Mouse (Mus musculus) embryonic fibroblast, embryonic 13.5 days (primary cell): Measurements from ENCODE around the gene Bub3. TPM values are rescaled to one million over a fixed set of nuclear protein-coding genes. Genes with fewer than 3 reads are reported as not detected.

Experiments
- H3K27ac ChIP-seq: 2 replicates; pipeline ENCODE4 v1.5.1; 2012; ENCODE audit warnings: low read length, control low read depth, inconsistent platforms; ENCODE audit not compliant: insufficient read depth
- H3K4me1 ChIP-seq: 2 replicates; pipeline ENCODE4 v1.6.1; 2011; ENCODE audit warnings: low read length; ENCODE audit not compliant: control insufficient read depth, insufficient read depth
- H3K4me3 ChIP-seq: 2 replicates; pipeline ENCODE4 v1.5.1; 2011; ENCODE audit warnings: mild to moderate bottlenecking, control low read depth, low read length; ENCODE audit not compliant: insufficient read depth
- CTCF ChIP-seq: IDR thresholded peaks from 2 replicates; pipeline ENCODE4 v1.5.1; 2011; ENCODE audit warnings: mild to moderate bottlenecking, control low read depth, low read length, moderate library complexity, borderline replicate concordance; ENCODE audit not compliant: insufficient read depth
- POLR2A ChIP-seq: IDR thresholded peaks from 2 replicates; pipeline ENCODE4 v1.6.1; 2011; ENCODE audit warnings: low read depth, mild to moderate bottlenecking, control low read depth, low read length, moderate library complexity
- polyA plus RNA-seq: library from polyadenylated mRNA; stranded (reverse); fragments of >200 nt; gene quantifications from 2 replicates; pipeline ENCODE4 v1.2.4, GENCODE M21; 2011; ENCODE audit warnings: low read depth; ENCODE audit not compliant: missing spikeins, insufficient read length

Gene Bub3
- polyA plus RNA-seq, 1 experiment = 99.4 TPM

DNA sequence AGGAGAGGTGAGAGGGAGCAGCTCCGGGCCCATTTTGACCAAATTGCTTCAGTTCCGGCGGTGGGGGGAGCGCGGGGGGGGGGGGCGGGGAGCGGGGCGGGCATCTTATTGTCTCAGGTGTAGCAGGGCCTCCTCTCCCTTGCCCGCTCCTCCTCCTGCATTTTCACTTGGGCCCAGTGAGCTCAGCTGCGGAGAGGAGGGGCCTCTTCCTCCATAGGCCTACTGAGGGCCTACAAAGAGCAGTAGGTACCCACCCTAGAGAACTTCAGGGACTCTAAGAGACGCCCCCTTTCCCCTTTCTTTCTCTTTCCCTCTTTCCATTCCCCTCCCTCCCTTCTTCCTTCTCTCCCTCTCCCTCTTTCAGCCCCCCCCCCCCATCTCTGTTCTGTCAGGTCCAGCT, 43.2 kb downstream of the Bub3 start:
- no peak overlapping the region for H3K4me3 ChIP-seq
- TF ChIP-seq CTCF (no peak), POLR2A (no peak)
- H3K27ac ChIP-seq = no peak overlapping the region
- H3K4me1 ChIP-seq = no peaks in the 10 kb centered on the region

DNA sequence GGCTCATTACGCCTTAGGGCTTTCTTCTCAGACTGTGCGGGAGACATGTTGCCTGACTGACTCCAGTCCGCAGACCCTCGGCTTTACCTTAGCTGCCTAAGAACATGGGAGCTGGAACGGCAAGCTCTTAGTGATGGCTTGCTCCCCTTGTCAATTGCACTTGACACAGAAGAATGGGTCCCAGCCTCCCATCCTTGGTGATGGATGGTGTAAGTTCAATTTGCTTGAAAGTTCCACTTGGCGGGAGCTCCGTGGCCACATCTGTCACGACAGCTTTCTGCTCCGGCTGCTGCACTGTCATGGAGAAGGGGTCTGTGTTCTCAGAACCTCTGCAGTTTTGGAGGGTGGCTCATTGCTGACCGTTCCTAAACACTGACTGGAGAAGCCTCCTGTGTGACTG, 44.9 kb downstream of the Bub3 start:
- TF ChIP-seq CTCF = no peak
- TF ChIP-seq POLR2A = no peak
- H3K4me1 ChIP-seq = no peaks in the 10 kb centered on the region
- H3K27ac ChIP-seq = no peak overlapping the region
- no peak overlapping the region for H3K4me3 ChIP-seq

DNA sequence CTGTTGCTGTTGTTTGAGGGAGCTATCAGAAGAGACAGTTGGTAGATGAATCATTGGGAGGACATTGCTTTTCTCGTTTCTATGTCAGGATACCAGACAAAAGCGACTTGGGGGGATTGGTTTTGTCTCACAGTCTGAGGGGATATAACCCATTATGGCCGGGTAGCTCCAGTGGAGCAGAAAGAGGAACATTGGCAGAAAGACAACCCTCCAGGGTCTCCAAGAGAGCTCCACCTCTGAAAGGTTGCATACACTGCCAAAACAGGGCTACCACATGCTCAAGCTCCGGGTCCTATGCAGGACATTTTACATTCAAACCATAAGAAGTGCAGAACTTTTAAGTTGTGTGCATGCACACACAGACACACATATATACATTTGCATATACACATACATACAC, 45.5 kb downstream of the Bub3 start:
- Histone ChIP-seq H3K27ac (no peak overlapping the region), H3K4me1 (no peaks in the 10 kb centered on the region), H3K4me3 (no peak overlapping the region)
- TF ChIP-seq CTCF (no peak), POLR2A (no peak)

DNA sequence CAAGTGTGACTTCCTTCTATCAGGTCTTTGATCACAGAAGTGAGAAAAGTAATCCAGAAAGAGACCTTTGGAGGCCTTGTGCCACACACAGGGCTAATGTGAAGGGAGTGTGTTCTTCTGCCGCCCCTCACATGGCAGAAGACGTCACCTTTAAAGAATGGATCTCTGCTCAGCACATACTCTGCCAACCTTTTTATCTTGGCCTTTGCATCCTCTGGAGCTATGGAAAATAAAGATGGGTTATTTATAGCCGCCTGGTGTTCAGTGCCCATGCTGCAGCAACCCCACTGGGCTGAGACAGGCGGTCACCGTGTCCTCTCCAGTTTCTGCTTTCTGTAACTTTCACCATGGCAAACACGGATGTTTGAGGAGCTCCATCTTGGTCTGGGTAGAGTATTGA, 48.0 kb downstream of the Bub3 start:
- Histone ChIP-seq H3K27ac (no peak overlapping the region), H3K4me1 (no peaks in the 10 kb centered on the region), H3K4me3 (no peak overlapping the region)
- TF ChIP-seq CTCF = no peak
- no peak for TF ChIP-seq POLR2A

DNA sequence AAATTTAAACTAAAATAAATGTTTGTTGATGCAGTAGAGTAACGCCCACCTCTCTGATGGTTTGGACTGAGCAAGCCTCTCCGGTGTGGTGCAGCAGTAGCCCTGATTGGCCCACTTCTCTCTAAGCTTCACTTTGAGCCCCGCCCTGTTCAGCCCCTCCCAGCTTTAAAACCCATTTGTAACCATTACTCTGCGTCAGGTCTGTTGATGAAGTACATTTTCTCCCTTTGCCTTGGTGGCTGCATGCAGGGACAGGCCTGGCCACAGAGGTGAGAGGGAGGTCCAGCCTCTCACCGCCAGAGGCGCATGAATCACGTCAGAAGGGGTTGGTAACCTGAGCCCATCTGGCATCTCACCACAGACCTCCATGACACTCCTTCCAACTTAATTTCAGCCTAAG, 49.7 kb downstream of the Bub3 start:
- no peak overlapping the region for H3K4me3 ChIP-seq
- no peaks in the 10 kb centered on the region for H3K4me1 ChIP-seq
- TF ChIP-seq POLR2A (no peak), CTCF (no peak)
- H3K27ac ChIP-seq = no peak overlapping the region

Other genes with a start within 250 kb of the Bub3 start
- not detected in 2 replicates for gene Cuzd1, start 237.9 kb upstream of the Bub3 start, polyA plus RNA-seq
- gene Fam24b, start 230.7 kb upstream of the Bub3 start, polyA plus RNA-seq = not detected in 2 replicates
- not detected in 2 replicates for gene Fam24a, start 226.4 kb upstream of the Bub3 start, polyA plus RNA-seq
- 20.2 and 21.2 TPM in 2 replicates for gene 2310057M21Rik, start 197.5 kb upstream of the Bub3 start, polyA plus RNA-seq
- gene Pstk, start 189.1 kb upstream of the Bub3 start, polyA plus RNA-seq = 41.4 and 44.2 TPM in 2 replicates
- 29.7 and 30.7 TPM in 2 replicates for gene Ikzf5, start 149.7 kb upstream of the Bub3 start, polyA plus RNA-seq
- 105 and 109 TPM in 2 replicates for gene Acadsb, start 149.6 kb upstream of the Bub3 start, polyA plus RNA-seq
- gene Hmx3, start 17.4 kb upstream of the Bub3 start, polyA plus RNA-seq = not detected in 2 replicates
- not detected in 2 replicates for gene Hmx2, start 11.4 kb upstream of the Bub3 start, polyA plus RNA-seq